Mouse (Mus musculus): ENCODE data around the gene Zfp683.

DNA sequence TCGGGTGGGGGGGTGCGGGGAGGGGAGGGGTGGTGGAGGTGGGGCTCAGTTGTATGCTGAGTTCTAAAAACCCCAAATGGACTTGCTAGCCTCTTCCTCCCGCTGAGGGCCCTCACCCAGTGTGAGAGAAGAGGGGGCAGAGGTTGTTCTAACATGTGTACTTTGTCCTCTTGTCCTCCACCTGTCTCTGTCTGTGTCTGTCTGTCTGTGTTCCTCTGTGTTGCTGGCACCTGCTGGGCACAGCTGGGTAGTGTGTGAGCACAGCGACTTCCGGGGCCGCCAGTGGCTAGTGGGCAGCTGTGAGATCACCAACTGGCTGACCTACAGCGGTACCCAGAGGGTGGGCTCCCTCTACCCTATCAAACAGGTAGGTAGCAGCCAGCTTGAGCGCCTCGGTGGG is 35.4 kb downstream of the Zfp683 start:
- TF ChIP-seq CTCF (IDR thresholded peaks at IDR 0.05; ENCODE audit: extremely low read depth, insufficient read depth, low read length), result no peak
- TF ChIP-seq POLR2A (IDR thresholded peaks at IDR 0.05; ENCODE audit: extremely low read depth, insufficient read depth, low read length), result no peak
